Mouse (Mus musculus) urinary bladder, postnatal 4 days (tissue): ENCODE measurements around the gene Reln.

Source experiments
- DNase-seq, 2 experiments: peaks; one replicate each; pipeline ENCODE4 v3.0.0; 2021 to 2022; ENCODE audit warnings: low spot score in 2 of 2

The Reln gene

DNA sequence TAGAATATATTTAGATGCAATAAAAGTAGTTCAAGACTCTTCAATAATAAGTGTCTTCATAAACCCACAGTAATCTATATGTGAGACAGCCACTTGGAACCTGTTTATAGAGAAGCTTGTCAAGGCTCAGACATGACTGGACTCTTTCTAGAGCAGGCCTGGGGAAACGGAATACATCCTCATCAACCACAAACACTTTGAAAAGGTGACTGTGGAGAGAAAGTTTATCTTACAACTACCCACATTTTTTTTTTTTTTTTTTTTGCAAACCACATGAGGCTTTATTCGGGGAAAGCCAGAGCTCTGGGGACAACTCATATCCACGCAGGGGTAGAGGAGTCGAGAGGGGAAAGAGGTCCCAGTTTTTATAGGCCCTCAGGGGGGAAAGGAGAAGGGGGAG is 36.6 kb downstream of the Reln start:
- no peak for DNase-seq

DNA sequence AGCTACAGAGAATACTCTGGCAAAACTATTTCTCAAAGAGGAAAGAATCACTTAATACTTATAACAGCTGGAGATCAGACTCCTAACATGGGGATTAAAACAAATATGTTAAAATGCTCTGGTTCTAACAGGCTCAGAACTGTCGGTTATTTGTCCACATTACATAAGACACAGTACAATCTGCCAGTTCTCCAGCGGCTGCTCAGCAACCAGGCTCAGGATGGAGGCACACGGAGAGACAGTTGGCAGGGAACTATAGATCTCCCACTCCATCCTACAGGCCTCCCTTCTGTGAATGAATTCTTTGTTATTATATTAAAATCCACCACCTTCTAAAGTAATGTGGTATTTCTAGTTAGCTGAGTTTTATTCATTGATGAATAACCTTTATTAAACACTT is 37.4 kb downstream of the Reln start:
- no peak for DNase-seq

DNA sequence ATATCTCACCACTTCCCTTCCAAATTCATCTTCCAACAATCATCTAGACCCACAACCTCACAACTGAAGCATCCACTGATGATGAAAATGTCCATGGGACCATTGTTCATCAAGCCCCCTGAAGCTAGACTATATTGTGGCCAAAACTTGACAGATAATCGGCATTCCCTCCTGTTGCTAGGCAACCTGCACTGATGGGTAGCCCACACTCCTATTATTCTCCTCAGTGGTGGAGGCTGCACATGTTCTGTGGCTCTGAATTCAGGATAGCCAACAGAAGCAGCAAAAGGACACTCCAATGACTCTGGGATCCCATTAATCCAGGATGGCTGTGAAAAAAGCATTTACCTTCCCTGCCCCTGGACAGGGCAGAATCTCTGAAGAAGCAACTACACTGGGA is 40.8 kb downstream of the Reln start:
- DNase-seq: no peak

DNA sequence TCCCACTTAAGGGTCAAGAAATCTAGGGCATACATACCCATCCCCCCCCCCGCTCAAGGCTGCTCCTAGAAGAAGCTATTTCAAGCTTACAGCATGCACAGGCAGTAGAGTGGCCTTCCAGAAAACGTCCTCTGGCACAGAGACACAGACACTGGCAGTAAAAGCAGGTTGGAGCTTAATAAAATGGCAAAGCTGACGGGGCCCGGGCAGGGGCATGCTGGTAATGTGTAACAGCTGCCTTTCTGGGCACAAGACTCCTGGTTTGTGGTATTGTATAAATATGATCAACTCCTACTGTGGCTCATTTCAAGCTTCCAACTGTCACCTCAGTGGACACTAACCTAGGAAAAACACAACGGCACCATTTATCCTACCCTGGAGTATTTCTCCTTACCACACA is 42.2 kb downstream of the Reln start:
- no peak for DNase-seq

DNA sequence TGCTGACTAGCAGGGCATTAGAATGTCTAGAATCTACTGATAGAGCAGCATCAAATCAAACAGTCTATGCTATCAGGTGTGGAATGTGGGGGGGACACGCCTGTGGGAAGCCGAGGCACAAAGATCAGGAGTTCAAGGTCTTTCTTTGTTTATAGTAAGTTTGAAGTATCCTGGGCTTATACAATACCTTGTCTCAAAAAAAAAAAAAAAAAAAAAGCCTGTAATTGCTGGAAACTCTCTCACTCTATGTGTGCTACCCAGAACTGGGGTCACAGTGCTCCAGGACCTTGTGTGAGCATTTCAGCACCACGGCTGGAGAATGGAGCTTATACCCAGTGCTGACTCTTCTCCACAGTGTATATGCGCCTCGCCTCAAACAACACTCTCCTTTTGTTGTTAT is 43.7 kb downstream of the Reln start:
- DNase-seq: no peak

DNA sequence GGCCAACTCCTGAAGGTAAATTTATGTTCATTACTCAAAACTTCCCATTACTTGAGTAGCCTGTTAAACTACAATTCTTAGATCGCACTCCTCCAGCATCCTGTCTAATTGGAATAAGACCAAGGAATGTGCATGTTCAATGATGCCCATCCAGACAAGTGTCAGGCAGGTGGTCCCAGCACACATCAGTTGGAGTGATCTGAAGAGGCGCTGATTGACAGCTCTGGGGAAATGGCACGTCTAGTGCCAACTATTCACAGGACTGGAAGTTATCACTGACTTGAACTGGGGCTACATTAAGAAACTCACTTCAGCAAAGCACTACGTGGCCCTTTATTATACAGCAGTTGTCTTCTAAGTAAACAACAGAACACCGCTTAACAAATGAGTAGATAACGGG is 44.5 kb downstream of the Reln start:
- no peak for DNase-seq

DNA sequence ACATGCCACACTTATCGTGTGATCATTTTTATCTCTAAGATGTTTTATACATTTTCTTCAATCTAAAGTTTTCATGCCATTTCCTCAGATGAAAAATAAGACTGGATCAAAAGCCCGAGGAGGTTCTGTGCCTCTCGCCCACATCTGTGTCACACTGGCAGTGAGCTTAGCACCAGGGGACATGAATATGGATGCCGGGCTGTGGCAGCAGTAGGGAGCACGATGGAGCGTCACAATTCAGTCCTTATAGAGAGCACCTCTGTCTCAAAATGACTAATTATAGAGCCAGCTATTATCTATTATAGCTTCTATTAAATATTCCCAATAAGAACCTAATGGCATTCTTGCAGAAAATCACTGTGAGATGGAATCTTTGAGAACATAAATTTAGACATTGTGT is 49.3 kb downstream of the Reln start:
- no peak for DNase-seq

DNA sequence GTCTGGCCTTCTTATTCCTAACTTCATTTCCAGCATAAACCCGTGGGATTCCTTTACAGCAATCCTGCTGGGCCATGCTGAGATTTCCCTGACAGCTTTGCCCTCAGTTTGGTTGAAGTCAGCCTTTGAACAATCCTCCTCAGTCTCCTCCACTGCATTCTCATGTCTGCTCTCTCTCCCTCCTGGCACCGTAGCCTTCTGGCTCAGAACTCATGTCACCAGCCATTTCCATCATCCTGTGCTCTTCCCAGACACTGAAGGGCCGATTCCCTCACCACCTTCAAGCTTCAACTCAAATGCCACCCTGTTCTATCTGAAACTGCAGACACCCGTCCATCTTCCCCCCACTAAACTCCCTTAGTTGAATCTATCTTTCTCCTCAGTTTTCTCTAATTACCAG is 53.1 kb downstream of the Reln start:
- DNase-seq: no peak

DNA sequence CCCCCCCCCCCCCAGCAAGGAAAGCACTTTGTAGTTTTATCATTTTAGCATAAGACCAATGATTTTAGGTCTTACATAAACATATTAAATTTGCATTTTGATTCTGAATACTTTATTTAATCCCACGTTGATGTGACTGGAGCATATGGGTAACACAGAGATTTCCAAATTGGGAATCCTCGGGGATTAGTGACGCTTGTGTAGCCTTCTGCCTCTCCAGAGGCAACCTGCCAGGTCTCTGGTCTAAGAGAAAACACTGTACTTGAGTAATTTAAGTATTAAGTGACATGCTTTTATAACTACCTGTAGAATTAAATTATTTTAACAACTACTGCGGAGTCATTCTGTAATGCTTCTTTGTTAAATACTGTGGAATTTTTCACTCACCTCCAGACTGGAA is 59.1 kb downstream of the Reln start:
- DNase-seq: no peak

DNA sequence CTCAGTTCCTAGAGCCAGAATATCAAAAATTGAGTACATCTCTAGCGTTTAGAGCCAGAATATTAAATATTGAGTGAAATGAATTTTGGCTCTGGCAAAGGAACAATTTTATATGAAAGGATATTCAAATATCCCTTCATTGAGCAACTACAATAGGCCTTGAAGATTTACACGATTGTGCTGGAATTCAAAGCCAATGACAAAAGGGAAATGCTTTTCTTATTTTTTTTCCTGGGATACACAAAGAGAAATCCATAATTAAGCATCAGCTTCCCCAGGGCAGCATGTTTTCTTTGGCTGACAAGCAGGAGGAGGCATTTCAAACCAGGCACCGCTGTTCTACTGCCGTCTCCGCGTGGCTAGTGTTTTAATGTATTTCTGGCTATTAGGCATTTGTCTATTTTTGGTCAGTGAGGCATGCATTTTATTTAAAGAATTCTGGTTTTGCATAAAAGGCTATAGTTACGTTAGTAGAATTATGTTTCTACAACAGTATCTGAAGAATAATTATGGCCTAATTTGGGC is 62.3 kb downstream of the Reln start:
- no peak for DNase-seq

DNA sequence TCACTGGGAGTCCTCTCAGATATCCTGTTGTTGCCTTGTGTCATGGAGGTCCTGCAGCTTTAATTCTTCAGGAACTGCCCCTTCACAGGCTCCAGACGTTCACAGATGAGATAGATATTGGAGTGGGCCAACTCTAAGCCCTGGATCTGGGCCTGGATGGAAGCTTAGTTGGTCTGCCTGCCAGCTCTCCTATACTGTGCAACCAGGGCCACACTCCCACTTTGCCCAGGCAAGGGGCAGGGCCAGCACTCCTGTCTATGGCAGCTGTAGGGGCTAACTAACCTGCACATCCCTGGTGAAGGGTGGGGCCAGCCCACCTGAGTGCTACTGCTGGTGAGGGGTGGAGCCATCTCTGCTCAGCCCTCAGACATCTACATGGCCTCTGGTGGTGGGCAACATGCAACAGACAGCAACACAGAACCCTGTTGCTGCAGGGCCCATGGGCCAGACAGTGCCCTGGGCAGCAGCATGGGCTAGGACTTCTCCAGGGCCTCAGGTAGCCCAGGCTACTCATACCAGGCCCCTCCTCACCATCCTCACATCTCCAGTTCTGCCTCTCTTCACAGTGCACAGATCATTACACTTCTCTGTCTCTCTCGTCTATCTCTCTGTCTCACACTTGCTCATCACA is 63.9 kb downstream of the Reln start:
- no peak for DNase-seq

DNA sequence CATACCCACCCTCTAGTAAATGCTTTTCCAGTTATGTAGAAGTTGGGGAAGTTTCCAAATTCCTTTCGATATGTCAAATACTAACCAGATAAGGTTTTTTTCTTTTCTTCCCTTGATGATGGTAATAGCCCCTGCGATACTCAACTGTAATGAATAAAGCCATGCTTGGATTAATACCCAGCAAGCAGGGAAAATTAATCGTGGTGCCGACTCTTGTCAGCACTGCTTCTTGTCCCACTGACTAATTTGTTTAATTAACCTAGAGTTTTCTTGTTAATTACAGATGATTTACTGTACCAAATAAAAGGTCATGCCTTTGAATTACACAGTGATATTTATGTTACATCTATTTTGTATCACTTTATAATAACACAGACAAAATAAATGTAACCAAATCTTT is 65.3 kb downstream of the Reln start:
- no peak for DNase-seq

DNA sequence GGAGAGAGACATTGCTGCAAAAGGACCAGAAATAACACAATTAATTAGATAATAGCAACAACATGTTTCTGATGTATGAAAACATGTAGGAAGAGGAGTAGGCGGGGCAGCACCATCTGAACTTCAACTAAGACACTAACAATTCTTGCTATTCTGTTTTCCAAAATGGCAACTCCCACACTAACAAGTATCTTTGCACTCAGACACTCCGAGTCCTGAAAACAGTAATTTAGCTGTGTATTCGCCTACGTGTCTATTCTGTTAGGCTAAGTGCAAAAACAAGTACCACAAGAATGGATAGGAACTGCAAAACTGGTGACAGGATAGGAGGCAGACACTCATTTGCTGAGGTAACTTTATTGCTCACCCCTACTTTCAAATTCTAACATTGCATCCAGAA is 70.4 kb downstream of the Reln start:
- DNase-seq: no peak

DNA sequence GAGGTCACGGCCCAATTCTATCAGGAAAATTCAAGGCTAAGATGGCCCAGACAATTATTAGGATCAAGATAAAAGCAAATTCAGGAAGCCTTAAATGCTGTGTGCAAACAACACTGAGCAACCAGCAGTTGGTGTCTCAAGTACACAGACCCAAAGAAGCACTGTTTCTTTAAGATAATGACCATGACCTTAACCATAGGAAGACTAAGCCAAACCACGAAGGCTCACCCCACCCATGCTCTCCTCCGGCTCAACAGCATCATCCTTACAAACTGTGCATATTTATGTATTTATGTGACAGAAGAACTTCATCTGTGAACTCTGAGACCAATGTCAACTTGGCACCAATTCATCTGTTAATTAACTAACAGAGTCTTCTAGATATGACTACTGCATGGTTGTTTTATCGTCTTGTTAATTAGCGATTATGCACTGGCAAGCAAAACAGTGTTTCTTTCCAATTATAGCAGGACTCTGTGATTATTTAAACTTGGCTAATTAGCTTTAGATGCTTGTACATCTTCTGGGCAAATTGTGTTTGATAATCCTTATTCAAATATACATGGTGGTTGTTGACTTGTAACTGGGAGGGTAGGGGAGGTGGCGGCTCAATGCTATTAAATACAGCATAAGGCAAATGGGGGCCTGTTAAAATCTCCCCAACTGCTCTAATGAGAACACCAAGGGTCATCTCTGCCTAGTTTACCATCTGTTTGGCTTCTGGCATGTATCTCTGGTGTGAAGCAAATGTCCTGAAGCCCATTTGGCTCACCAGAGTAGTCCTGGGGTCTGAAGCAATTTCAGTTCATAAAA is 77.8 kb downstream of the Reln start:
- no peak for DNase-seq

DNA sequence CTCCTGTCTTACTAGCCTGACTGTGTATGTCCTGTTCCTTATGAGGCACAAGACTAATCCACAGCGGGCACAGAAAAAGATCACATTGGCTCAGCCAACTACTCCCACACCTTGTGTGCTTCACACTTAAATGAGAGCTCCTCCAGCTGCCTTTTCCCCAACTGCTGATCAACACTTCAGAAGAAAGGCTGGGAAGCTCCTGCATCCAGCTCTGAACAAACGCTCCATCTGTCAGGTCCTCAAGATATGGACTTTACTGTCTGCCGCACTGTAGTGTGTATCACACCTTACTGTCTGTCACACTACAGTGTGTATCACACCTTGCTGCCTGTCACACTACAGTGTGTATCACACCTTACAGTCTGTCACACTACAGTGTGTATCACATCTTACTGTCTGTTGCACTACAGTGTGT is 82.1 kb downstream of the Reln start:
- DNase-seq: no peak

DNA sequence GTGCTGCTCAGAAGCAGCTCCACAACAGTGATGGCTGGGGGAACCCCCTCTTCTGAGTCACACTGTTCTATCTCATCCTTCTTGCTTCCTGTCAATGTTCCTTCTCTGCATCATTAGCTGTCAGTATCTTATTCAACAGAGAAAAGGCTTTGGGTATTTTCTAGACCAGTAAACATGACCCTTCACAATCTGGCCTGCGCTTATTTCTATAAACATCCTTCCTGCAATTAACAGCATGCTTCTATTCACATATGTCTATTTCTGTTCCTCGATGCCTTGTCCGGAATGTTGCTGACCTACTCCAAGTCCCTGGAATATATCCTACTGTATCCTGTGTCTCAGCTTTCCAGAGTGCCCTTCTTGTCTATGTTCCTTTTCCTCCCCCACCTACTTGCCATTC is 89.2 kb downstream of the Reln start:
- DNase-seq: no peak

DNA sequence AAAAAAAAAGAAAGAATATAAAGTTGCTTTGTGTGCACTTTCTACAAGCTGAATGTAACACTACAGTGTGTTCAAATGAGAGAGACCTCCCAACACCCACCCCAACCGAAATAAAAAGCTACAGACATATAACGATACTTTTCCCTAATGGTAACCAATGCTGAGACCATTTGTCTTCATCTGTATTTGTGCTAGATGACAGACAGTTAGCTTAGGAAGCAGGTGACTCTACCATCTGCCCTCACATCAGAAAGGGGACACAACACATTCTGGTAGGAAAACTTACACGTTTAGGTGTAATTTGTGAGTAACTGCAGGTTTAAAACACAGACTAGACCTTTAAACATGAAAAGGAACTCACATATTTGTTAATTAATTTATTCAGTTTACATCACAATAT is 90.6 kb downstream of the Reln start:
- no peak for DNase-seq

DNA sequence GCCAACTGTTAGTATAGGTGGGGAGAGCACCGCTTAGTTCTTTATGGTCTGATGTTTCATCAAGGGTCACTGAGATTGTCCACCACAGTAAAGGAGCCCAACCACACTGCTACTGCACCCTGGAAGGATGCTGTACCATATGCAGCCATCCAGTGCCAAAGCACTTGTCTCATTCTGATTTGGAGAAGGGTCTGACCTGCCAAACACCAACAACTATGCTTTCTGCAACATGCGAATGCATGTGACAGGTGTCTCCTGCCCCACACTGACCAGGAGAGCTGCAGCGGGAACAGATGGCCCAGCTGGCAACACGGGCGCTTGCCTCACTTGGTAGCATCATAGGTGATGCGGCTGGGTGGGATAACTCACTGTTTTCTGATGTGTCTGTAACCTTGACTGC is 91.2 kb downstream of the Reln start:
- no peak for DNase-seq

DNA sequence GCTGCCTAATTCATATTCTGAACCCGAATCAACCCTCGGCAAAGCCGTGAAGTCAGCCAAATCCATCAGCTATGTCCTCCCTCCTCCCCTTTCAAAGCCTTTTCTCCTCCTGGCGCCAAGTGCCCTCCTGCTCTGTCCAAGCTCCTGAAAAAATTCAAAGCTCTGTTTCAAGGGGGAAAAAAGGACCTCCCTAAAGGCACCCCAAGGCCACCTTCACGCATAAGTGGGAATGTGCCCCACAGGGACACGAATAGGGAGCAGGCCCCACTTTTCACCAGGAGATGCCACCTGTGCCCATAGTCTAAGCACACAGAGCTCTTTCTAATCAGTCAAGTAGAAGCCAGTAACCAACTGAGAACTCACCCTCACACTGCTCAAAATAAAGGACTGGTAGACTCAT is 96.7 kb downstream of the Reln start:
- DNase-seq: no peak

DNA sequence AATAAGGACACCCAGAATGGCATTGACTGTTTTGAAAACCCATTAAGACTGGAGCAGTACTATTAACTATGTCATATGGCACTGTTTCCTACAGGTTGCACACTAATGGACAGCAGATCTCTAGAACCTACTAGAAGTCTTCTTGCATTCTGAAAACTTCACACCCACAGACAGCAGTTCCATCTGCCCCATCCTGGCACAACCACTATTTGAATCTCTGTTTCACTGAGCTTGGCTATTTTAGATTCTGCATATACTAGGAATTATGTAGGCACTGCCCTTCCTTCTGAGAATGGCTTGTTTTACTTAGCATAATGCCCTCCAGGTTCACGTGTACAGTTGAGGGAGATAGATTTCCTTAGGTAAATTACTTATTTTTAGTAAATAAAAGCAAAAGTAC is 99.4 kb downstream of the Reln start:
- no peak for DNase-seq

DNA sequence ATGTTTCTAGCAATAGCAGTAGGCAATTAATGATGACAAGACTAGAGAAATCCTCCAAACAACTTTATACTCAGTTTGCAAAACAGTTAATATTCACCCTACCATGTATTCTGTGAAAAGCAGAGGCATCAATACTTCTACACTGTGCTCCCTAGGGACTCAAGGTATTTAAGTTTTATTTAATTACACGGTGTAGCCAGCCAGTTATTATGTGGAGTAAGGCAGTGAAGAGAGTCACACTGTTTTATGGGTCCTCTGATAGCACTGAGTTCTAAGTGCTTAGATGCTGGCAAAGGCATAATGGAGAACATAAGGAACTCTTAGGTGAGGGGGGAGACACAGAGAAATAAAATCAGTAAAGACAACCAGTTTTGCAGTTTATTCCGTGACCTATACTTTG is 101.0 kb downstream of the Reln start:
- no peak for DNase-seq

DNA sequence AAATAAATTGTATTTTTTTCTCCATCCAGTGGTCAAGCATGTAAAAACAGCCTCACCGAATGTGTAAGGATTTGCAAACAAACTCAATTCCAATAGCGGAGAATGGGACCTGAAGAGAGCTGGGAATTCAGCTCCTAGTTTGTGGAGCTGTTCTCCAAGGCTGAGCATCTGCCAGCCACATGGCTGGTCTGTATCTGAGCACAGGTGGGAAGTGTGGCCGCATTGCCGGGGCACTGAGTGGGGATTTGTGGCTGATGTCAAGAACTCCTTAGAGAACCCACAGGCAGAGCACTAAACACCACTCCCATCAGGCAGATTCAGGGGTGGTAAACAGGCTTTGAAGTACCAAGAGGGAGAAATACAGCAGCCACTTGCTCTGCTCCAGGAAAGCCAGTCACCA is 102.9 kb downstream of the Reln start:
- no peak for DNase-seq

DNA sequence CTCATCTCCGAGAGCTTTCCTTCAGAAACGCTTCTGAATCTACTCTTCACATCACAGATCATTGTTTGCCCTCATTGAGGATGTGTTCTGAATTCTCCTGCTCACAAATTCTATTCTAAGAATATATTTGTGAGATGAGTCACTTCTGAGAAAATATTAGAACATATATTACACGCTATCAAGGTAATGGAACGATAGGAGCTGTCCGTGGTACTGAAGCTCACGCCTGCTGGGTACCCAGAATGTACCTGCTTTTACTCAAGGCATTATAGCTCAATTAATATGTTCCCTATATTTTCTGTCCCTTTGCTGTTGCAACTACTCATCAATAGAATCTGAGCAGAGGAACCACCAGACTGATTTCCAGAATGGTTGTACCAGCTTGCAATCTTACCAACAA is 107.7 kb downstream of the Reln start:
- no peak for DNase-seq

DNA sequence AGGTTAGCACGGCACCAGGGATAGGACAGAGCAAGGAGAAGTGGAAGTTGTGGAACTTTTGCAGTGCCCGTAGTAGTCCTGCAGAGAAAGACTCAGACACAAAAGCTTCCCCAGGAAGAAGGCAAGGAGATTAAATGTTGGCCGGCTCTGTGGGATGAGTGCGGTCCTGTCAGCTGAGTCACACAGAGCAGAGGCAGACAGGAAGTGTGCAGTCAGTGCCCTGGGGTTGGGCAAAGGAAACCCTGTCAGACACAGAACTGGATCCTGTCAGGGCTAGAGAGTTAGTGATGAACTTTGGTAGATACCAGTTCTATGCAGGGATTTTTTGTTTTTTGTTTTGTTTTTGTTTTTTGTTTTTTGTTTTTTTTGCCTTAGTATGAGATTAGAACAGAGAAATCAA is 120.0 kb downstream of the Reln start:
- DNase-seq: no peak
